Mouse (Mus musculus) MEL (cell line): ENCODE data around the gene Pla1a. TPM values are rescaled to one million over a fixed set of nuclear protein-coding genes. Genes with fewer than 3 reads are reported as not detected.

Experiments used
- DNase-seq: peaks from one replicate; pipeline ENCODE4 v3.0.0; 2011; ENCODE audit warnings: low read depth, low spot score
- H3K27ac ChIP-seq: 2 replicates; pipeline ENCODE4 v1.5.1; 2012; ENCODE audit warnings: low read depth, mild to moderate bottlenecking, control low read depth, low read length, moderate library complexity; ENCODE audit not compliant: control insufficient read depth
- H3K27me3 ChIP-seq, 2 experiments: fragments of 150-350 bp in 1 of 2; sonication (generic) in 1 of 2; 2 replicates each; pipeline ENCODE4 v1.6.1; 2012; ENCODE audit warnings: low read length in 2 of 2, mild to moderate bottlenecking in 2 of 2, improper control_type of control experiment in 1 of 2, moderate library complexity in 1 of 2; ENCODE audit not compliant: insufficient read depth in 2 of 2, control insufficient read depth in 1 of 2
- H3K36me3 ChIP-seq, 2 experiments: 2 replicates each; pipeline ENCODE4 v1.6.1; 2012 to 2014; ENCODE audit warnings: low read length in 2 of 2, improper control_type of control experiment in 1 of 2, inconsistent platforms in 1 of 2, mild to moderate bottlenecking in 1 of 2; ENCODE audit not compliant: insufficient read depth in 2 of 2, control insufficient read depth in 1 of 2
- H3K4me1 ChIP-seq, 2 experiments: fragments of 150-350 bp in 1 of 2; sonication (generic) in 1 of 2; 2 replicates each; pipeline ENCODE4 v1.6.1; 2012; ENCODE audit warnings: low read length in 2 of 2, improper control_type of control experiment in 1 of 2, mild to moderate bottlenecking in 1 of 2; ENCODE audit not compliant: insufficient read depth in 2 of 2, control insufficient read depth in 1 of 2
- H3K4me3 ChIP-seq, 2 experiments: fragments of 150-350 bp in 1 of 2; sonication (generic) in 1 of 2; 2 replicates each; pipeline ENCODE4 v1.5.1; 2012; ENCODE audit warnings: low read depth in 2 of 2, low read length in 2 of 2, mild to moderate bottlenecking in 2 of 2, moderate library complexity in 2 of 2, control low read depth in 1 of 2, improper control_type of control experiment in 1 of 2; ENCODE audit not compliant: control insufficient read depth in 1 of 2, insufficient read depth in 1 of 2
- H3K79me2 ChIP-seq: 2 replicates; pipeline ENCODE4 v1.6.1; 2012; ENCODE audit warnings: mild to moderate bottlenecking, low read length, moderate library complexity; ENCODE audit not compliant: control insufficient read depth, poor library complexity, insufficient read depth
- H3K9ac ChIP-seq: 2 replicates; pipeline ENCODE4 v1.6.1; 2012; ENCODE audit warnings: low read depth, mild to moderate bottlenecking, control low read depth, low read length, moderate library complexity; ENCODE audit not compliant: control insufficient read depth, poor library complexity, severe bottlenecking
- H3K9me3 ChIP-seq: fragments of 150-350 bp; sonication (generic); replicated peaks from 2 replicates; pipeline ENCODE4 v1.6.1; 2012; ENCODE audit warnings: mild to moderate bottlenecking, low read length, improper control_type of control experiment, moderate library complexity; ENCODE audit not compliant: insufficient read depth
- CHD1 ChIP-seq: IDR thresholded peaks from 2 replicates; pipeline ENCODE4 v1.6.1; 2012; ENCODE audit warnings: low read depth, mild to moderate bottlenecking, inconsistent platforms, low read length, improper control_type of control experiment
- CHD2 ChIP-seq: IDR thresholded peaks from 2 replicates; pipeline ENCODE4 v1.6.1; 2011; ENCODE audit warnings: low read length, improper control_type of control experiment
- EP300 ChIP-seq, 2 experiments: IDR thresholded peaks; 2 replicates each; pipeline ENCODE4 v1.6.1; 2011; ENCODE audit warnings: improper control_type of control experiment in 2 of 2, low read length in 2 of 2, low read depth in 1 of 2, mild to moderate bottlenecking in 1 of 2
- ETS1 ChIP-seq: IDR thresholded peaks from 2 replicates; pipeline ENCODE4 v1.6.1; 2012; ENCODE audit warnings: low read depth, mild to moderate bottlenecking, inconsistent platforms, low read length, improper control_type of control experiment, moderate library complexity
- GABPA ChIP-seq: IDR thresholded peaks from 2 replicates; pipeline ENCODE4 v1.6.1; 2012; ENCODE audit warnings: low read depth, mild to moderate bottlenecking, inconsistent platforms, low read length, improper control_type of control experiment, moderate library complexity
- GATA1 ChIP-seq: IDR thresholded peaks from 2 replicates; pipeline ENCODE4 v1.6.1; 2011; ENCODE audit warnings: low read depth, low read length, improper control_type of control experiment
- HCFC1 ChIP-seq: IDR thresholded peaks from 2 replicates; pipeline ENCODE4 v1.6.1; 2012; ENCODE audit warnings: low read depth, mild to moderate bottlenecking, inconsistent platforms, low read length, improper control_type of control experiment, moderate library complexity
- JUND ChIP-seq: IDR thresholded peaks from 2 replicates; pipeline ENCODE4 v1.6.1; 2011; ENCODE audit warnings: low read depth, mild to moderate bottlenecking, improper control_type of control experiment, low read length
- MAFK ChIP-seq: IDR thresholded peaks from 2 replicates; pipeline ENCODE4 v1.6.1; 2011; ENCODE audit warnings: low read depth, mild to moderate bottlenecking, low read length, improper control_type of control experiment, borderline replicate concordance
- MAZ ChIP-seq: IDR thresholded peaks from 2 replicates; pipeline ENCODE4 v1.6.1; 2012; ENCODE audit warnings: low read depth, mild to moderate bottlenecking, inconsistent platforms, low read length, improper control_type of control experiment
- MXI1 ChIP-seq: IDR thresholded peaks from 2 replicates; pipeline ENCODE4 v1.6.1; 2011; ENCODE audit warnings: mild to moderate bottlenecking, low read depth, low read length, improper control_type of control experiment
- MYB ChIP-seq: IDR thresholded peaks from 2 replicates; pipeline ENCODE4 v1.6.1; 2011; ENCODE audit warnings: mild to moderate bottlenecking, low read depth, low read length, improper control_type of control experiment
- NELFE ChIP-seq: IDR thresholded peaks from 2 replicates; pipeline ENCODE4 v1.6.1; 2011; ENCODE audit warnings: low read depth, low read length, improper control_type of control experiment
- POLR2A ChIP-seq, 2 experiments: IDR thresholded peaks; 2 replicates each; pipeline ENCODE4 v1.6.1; 2011 to 2012; ENCODE audit warnings: low read length in 2 of 2, mild to moderate bottlenecking in 2 of 2, control low read depth in 1 of 2, improper control_type of control experiment in 1 of 2, low read depth in 1 of 2, moderate library complexity in 1 of 2; ENCODE audit not compliant: control insufficient read depth in 1 of 2, insufficient read depth in 1 of 2, poor library complexity in 1 of 2
- POLR2AphosphoS2 ChIP-seq: IDR thresholded peaks from 2 replicates; pipeline ENCODE4 v1.6.1; 2011; ENCODE audit warnings: low read length, improper control_type of control experiment
- POLR2AphosphoS5 ChIP-seq: IDR thresholded peaks from 2 replicates; pipeline ENCODE4 v1.6.1; 2012; ENCODE audit warnings: low read depth, borderline replicate concordance, mild to moderate bottlenecking, inconsistent platforms, low read length, moderate library complexity, mixed read lengths
- RCOR1 ChIP-seq: IDR thresholded peaks from 2 replicates; pipeline ENCODE4 v1.6.1; 2012; ENCODE audit warnings: low read depth, mild to moderate bottlenecking, inconsistent platforms, low read length, improper control_type of control experiment
- SIN3A ChIP-seq: IDR thresholded peaks from 2 replicates; pipeline ENCODE4 v1.6.1; 2012; ENCODE audit warnings: low read length, improper control_type of control experiment, inconsistent platforms
- TAL1 ChIP-seq: IDR thresholded peaks from 2 replicates; pipeline ENCODE4 v1.6.1; 2012; ENCODE audit warnings: mild to moderate bottlenecking, inconsistent platforms, low read length, moderate library complexity, mixed read lengths
- TBP ChIP-seq: IDR thresholded peaks from 2 replicates; pipeline ENCODE4 v1.8.0; 2011; ENCODE audit warnings: low read depth, low read length, improper control_type of control experiment
- TCF12 ChIP-seq: IDR thresholded peaks from 2 replicates; pipeline ENCODE4 v1.6.1; 2014; ENCODE audit warnings: low read depth, mild to moderate bottlenecking, inconsistent platforms, low read length, improper control_type of control experiment, moderate library complexity
- USF1 ChIP-seq: IDR thresholded peaks from 2 replicates; pipeline ENCODE4 v1.6.1; 2014; ENCODE audit warnings: low read depth, mild to moderate bottlenecking, inconsistent platforms, low read length, improper control_type of control experiment, moderate library complexity
- USF2 ChIP-seq, 2 experiments: IDR thresholded peaks; 2 replicates each; pipeline ENCODE4 v1.6.1; 2011 to 2012; ENCODE audit warnings: improper control_type of control experiment in 2 of 2, low read length in 2 of 2, borderline replicate concordance in 1 of 2, inconsistent platforms in 1 of 2, low read depth in 1 of 2, mild to moderate bottlenecking in 1 of 2; ENCODE audit not compliant: insufficient read depth in 1 of 2
- ZC3H11A ChIP-seq: IDR thresholded peaks from 2 replicates; pipeline ENCODE4 v1.6.1; 2012; ENCODE audit warnings: low read depth, mild to moderate bottlenecking, inconsistent platforms, low read length, improper control_type of control experiment
- ZMIZ1 ChIP-seq: IDR thresholded peaks from 2 replicates; pipeline ENCODE4 v1.6.1; 2012; ENCODE audit warnings: low read depth, mild to moderate bottlenecking, inconsistent platforms, low read length, improper control_type of control experiment, moderate library complexity
- ZNF384 ChIP-seq: IDR thresholded peaks from 2 replicates; pipeline ENCODE4 v1.6.1; 2012; ENCODE audit warnings: low read depth, mild to moderate bottlenecking, inconsistent platforms, low read length, improper control_type of control experiment
- polyA plus RNA-seq, 2 experiments: library from polyadenylated mRNA; stranded (reverse) in 1 of 2; unstranded in 1 of 2; fragments of >175 nt in 1 of 2; fragments of >200 nt in 1 of 2; gene quantifications; 2 replicates each; pipeline versions ENCODE4 v1.2.1 to v1.2.4; 2012; ENCODE audit warnings: low replicate concordance in 2 of 2, low read depth in 1 of 2; ENCODE audit not compliant: insufficient read length in 2 of 2, insufficient read depth in 1 of 2, missing spikeins in 1 of 2
- total RNA-seq: library from RNA; depleted of rRNA; stranded (reverse); fragments of 300-350 nt; gene quantifications from 2 replicates; pipeline ENCODE4 v1.2.3, GENCODE M21; 2012

Pla1a gene
- total and polyA plus RNA-seq, 3 experiments = 0.04 TPM; not detected in 2

DNA sequence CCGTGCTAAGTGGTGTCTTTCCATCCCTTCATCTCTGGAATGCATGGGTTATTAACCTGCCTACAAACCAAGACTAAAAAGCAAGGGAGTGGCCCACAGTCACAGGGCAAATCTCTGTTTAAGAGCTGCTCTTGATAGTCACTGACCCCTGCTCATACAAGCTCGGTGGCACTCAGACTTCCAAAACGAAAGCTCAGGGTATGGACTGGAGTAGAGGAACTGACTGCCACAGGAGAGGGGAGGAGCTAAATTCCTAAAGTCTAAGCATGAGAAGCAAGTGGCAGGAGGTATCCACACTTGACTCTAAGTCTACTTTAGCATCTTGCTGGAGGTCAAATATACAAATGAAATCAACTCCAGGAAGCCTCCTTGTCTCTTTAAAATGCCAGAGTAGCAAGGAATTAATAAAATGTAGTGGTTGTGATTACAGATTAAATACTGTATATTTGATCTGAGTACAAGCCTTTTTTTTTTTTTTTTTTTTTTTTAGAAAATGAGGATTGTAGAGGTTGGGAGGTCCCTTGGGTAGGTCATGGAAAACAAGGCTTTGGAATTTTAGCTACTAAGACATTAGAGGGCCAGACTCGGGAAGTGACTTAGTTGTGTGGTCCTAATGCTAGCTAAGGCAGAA is 42.9 kb upstream of the Pla1a start:
- 0 out of 2 replicates have a peak, but pooled peaks have one; percentile 85 for TF ChIP-seq CHD1
- peak; percentile 18; the same call in 1 of the 2 replicates for TF ChIP-seq MXI1
- peak; percentile 69 for TF ChIP-seq ZNF384
- peak; percentile 31; the same call in 1 of the 2 replicates for TF ChIP-seq HCFC1
- TF ChIP-seq EP300 (IDR thresholded peaks at IDR 0.05; ENCODE audit: low read depth in 1 of 2, low read length in 2 of 2) = 0 out of 4 replicates have a peak, but pooled peaks of 1 of the 2 experiments have one; percentile 38
- TF ChIP-seq TCF12 = no peak
- no peak for TF ChIP-seq TBP
- TF ChIP-seq SIN3A = 0 out of 2 replicates have a peak, but pooled peaks have one; percentile 26
- TF ChIP-seq ZMIZ1 = no peak; the same call in 1 of the 2 replicates
- TF ChIP-seq USF1 = no peak
- TF ChIP-seq, all 39 proteins: peak for 6
- no peaks in the 10 kb centered on the region for H3K27me3 ChIP-seq
- H3K4me3 ChIP-seq = peak overlapping the region; percentile 66 to 75
- peak overlapping the region; percentile 65 for H3K9ac ChIP-seq
- peaks cover 0 to 37% of the 10 kb centered on the region in 2 experiments; a peak in 2 of 4 replicates for H3K36me3 ChIP-seq
- H3K79me2 ChIP-seq = no peaks in the 10 kb centered on the region; the same call in 1 of the 2 replicates
- peak overlapping the region; percentile 49 for H3K27ac ChIP-seq
- DNase-seq = peak; percentile 74
- peaks cover 11 to 30% of the 10 kb centered on the region in 2 experiments for H3K4me1 ChIP-seq
- H3K9me3 ChIP-seq = no peaks in the 10 kb centered on the region

DNA sequence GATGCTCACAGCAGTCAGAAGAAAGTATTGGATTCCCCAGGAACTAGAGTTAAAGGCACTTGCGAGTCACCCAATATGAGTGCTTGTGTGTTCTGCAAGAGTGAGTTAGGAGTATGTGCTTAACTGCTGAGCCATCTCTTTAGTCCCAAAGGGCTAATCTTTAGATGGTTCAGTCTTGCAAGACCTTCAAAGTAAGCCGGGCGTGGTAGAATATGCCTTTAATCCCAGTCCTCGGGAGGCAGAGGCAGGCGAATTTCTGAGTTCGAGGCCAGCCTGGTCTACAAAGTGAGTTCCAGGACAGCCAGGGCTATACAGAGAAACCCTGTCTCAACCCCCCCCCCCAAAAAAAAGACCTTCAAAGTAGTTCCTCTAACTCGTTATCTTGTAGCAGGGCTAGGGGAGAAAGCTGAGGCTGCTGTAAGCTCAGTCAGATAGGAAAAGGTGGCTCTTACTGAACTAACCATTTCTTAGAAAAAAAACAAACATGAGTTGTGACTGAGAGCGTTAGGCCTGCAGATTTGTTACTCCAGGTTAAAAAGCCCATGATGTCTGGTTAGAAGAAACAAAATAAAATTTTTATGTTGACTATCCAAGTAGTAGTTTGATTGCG is 41.8 kb upstream of the Pla1a start:
- Histone ChIP-seq H3K79me2 (no peaks in the 10 kb centered on the region; the same call in 1 of the 2 replicates), H3K27ac (peak overlapping the region; percentile 93), H3K4me1 (peaks cover 11 to 29% of the 10 kb centered on the region in 2 experiments), H3K9ac (peak overlapping the region; percentile 53), H3K4me3 (peak overlapping the region in 1 of 2 experiments; percentile 31; a peak in 2 of 4 replicates), H3K9me3 (no peaks in the 10 kb centered on the region), H3K36me3 (peaks cover 0 to 37% of the 10 kb centered on the region in 2 experiments; a peak in 2 of 4 replicates), H3K27me3 (no peaks in the 10 kb centered on the region)
- peak; percentile 51; the same call in 1 of the 2 replicates for TF ChIP-seq TCF12
- TF ChIP-seq MAZ = peak; percentile 55; the same call in 1 of the 2 replicates
- TF ChIP-seq CHD1 = no peak
- no peak for TF ChIP-seq USF2 (IDR thresholded peaks at IDR 0.05; ENCODE audit: borderline replicate concordance in 1 of 2, insufficient read depth in 1 of 2, low read depth in 1 of 2, low read length in 2 of 2)
- 0 out of 2 replicates have a peak, but pooled peaks have one; percentile 20 for TF ChIP-seq NELFE
- peak; percentile 83 for TF ChIP-seq ZNF384
- TF ChIP-seq JUND = no peak
- no peak for TF ChIP-seq CHD2
- peak; percentile 47 for TF ChIP-seq TAL1
- TF ChIP-seq SIN3A = 0 out of 2 replicates have a peak, but pooled peaks have one; percentile 39
- no peak for TF ChIP-seq ZC3H11A
- 0 out of 4 replicates have a peak, but pooled peaks of 1 of the 2 experiments have one; percentile 27 for TF ChIP-seq POLR2A (IDR thresholded peaks at IDR 0.05; ENCODE audit: control insufficient read depth in 1 of 2, insufficient read depth in 1 of 2, low read depth in 1 of 2, low read length in 2 of 2, poor library complexity in 1 of 2)
- TF ChIP-seq RCOR1 = peak; percentile 53
- peak; percentile 54; the same call in 1 of the 2 replicates for TF ChIP-seq MAFK
- TF ChIP-seq POLR2AphosphoS5 = no peak
- no peak for TF ChIP-seq MXI1
- no peak for TF ChIP-seq MYB
- no peak for TF ChIP-seq GABPA
- TF ChIP-seq ETS1 = peak; percentile 62
- TF ChIP-seq GATA1 = peak; percentile 74; the same call in 1 of the 2 replicates
- 0 out of 2 replicates have a peak, but pooled peaks have one; percentile 27 for TF ChIP-seq HCFC1
- no peak for TF ChIP-seq POLR2AphosphoS2
- TF ChIP-seq ZMIZ1 = 0 out of 2 replicates have a peak, but pooled peaks have one; percentile 54
- TF ChIP-seq EP300 (IDR thresholded peaks at IDR 0.05; ENCODE audit: low read depth in 1 of 2, low read length in 2 of 2) = peak; percentile 69 to 73
- TF ChIP-seq USF1 = no peak
- peak; percentile 81 for DNase-seq
